Mouse (Mus musculus) cerebellum, adult 9-11 months (tissue): Measurements from ENCODE around the gene Dhx15.
A peak's percentile ranks its signal among the peaks of the same experiment; 100 is the strongest.
"Not testable (repeated sequence)": the region's sequence is repeated elsewhere in the genome, so short reads cannot be mapped to it uniquely, and the experiment has no call there.

Experiments used
- DNase-seq: peaks from one replicate; pipeline ENCODE4 v3.0.0; 2022

Dhx15 gene

DNA sequence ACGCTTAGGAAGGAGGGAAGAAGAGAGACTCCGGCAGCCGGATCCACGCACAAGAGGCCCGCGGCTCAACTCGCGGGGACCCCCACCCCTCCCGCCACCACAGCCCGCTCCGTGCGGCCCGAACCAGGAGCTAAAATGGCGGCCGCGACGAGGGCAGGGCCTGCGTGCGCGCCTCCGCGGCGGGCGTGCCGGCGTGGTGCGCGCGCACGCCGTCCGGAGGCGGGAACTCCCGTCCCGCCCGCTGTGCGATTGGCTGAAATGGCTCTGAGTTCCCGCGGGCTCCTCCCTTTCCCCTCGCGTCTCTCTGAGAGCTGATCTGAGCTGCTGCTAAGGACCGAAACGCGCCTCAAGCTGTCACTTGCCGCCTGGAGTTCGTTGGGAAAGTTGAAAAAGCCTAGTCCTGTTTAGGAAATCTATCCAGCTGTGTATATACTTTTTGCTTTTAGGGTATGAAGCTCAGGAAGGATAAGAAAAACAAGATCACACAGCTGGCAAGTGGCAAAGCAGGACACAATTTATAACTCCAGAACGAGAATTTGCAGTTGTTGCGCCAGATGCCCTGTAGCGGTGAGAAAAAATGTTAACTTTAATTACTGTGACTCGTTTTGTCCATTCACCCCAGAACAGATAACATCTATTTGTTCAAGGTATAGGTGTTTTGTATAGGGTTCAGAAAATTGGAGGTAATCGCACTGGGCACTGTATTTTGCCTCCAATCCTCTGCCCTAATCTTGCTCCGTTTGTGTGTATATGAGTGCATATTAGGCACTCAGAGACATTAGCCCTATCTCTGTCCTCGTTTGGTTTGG is at the start of gene Dhx15:
Gene Dhx15 (minus strand): TSS at position 144 of the 809 bp plus-strand sequence.
- peak; percentile 94 for DNase-seq

DNA sequence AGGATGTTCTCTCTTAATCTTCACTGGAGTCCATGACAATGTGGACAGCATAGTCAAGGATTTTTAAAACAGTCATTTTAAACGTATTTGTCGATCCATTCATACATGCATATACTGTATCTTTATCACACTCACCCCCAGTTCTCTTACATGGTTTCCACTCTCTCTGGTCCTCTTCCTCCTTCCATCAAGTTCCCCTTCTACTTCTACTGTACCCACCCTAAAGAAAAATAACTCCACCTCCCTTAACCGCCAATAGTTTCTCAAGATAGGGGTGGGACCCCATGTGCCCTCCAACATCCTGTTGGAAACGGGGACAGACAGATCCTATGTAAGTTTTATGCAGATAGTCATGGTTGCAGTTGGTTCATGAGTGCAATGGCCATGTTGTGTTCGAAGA is 48.6 kb upstream of the Dhx15 start:
- no peak for DNase-seq

DNA sequence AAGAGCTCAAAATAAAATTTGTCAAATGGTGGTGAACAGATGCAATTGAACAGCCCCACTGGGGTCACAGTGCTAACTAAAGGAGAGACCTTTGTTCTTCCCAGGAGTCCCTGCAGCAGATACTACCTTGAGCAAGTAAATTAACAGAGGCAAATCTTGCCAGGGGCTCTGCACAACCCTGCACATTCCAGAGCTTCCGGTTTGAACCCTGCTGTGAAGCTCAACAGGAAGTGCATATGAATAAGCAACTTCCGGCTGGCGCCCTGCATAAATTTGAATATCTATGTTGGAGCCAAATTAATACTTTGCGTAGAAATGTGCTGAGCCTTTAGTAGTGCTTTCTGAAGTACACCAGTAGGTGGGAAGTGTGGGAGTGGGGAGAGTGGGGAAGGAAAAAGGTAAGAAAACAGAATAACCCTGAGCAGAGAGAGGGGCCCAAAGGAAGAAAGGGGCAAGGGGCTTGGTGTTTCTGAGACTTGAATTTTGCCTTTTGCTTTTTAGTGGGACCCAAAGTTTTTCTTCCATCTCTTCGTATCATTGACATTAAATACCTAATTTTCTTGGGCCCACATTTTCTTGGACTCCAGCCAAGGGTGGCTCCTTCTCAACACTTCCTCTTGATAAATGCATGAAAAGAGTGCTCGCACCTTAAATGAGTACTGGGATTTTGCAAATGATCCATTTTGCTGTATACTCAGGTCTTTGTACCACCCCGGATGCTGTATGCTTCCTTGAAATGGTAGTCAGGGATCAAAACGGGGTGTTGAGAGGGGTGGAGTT is 47.8 kb upstream of the Dhx15 start:
- DNase-seq: no peak

DNA sequence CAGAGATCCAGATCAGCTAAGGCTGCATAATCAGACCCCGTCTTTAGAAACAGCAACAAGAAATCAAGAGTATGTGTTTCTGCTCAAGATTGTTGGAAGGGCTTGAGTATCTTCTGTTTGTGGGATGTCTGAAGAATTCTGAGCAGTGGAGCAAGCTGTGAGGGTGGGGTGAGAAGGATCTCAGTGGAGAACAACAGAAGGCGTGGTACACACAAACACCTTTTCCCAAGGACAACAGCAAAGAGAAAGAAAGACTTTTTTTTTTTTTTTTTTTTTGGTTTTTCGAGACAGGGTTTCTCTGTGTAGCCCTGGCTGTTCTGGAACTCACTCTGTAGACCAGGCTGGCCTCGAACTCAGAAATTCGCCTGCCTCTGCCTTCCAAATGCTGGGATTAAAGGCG is 46.3 kb upstream of the Dhx15 start:
- not testable (repeated sequence) for DNase-seq

DNA sequence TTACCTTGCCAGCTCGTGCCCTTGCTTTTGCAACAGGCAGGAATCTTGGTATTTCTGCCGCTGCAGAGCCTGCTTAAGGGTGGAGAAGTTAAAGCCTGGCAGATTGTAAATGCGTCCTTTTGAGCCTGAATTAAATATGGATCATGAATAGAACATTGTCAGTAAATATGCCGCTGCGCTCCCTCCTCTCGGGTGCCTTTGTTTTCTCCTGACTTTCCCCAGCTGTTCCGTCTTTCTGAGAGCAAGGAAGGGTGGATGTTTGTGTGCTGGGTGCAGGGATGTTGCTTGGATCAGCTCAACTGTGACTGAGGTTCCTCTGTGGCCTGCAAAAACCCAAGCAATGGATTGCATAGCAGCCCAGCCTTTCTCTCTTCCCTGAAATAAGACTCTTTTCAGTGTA is 44.3 kb upstream of the Dhx15 start:
- no peak for DNase-seq

DNA sequence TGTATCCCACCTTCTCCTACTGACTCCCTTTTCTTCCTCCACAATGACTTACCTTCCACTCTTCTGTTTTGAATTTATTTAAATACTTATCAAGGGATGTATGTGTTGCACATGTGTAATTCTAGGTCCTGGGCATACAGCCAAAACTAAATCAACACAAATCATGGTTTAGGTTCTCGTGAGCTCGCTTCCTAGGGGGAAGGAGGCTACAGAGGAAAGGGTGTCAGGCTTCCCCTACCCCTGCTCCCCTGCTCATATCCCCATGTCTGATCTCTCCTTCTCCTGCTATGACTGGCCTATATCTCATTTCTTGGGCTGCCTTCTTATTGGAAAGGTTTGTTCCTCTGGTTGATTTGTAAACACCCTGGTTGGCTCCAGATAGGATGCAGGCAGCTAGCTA is 43.6 kb upstream of the Dhx15 start:
- DNase-seq: no peak

DNA sequence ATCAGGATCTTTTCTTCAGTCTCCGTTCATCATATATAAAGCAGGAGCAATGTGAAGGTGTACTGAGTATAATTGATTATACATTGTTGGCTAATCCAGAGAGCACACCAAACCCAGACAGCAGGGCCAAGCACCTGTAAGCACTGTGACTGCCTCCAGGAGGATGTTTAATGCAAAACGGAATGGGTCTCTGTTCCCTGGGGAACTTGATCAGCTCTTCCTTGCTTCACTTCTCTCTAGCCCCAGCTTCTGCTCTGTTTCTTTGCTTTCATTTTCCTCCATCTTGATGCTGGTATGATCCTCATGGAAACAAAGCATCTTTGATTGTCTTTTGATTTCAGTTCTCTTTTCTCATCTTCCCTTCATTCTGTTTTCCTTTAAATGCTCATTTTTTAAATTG is 42.3 kb upstream of the Dhx15 start:
- DNase-seq: no peak

DNA sequence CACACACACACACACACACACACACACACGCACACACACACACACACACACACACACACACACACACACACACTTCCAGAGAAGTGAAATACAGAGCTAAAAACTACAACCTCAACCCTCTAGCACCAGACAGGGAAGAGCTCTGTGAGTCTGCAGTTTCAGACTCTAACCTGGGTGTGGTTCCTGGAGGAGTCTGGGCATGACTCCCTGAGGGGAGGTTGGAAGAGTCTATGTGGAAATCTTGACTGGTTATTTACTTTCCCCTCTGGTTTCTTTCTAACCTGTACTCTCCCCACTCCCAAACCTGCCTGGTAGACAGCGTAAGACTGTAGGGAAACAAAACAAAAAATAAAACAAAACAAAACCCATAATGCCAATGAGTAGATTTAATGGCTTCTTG is 41.9 kb upstream of the Dhx15 start:
- no peak for DNase-seq

DNA sequence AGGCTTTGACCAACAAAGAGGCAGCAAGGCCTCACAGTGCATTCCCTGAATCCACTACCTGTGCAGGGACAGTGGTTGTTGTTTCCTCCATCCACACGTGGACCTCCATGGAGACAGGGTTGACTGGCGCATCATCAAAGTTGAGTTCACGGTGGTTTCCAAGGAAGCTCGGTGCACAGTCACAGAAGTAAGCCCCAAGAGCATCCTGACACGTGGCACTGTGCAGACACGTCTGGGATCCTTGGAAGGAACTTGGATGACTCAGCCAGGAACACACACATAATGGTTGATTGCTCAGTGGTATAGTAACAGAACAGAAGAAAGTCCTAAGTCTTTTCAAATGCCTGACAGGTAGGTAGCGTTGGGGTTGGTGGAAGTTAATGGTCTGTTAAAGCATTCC is 40.2 kb upstream of the Dhx15 start:
- DNase-seq: no peak

DNA sequence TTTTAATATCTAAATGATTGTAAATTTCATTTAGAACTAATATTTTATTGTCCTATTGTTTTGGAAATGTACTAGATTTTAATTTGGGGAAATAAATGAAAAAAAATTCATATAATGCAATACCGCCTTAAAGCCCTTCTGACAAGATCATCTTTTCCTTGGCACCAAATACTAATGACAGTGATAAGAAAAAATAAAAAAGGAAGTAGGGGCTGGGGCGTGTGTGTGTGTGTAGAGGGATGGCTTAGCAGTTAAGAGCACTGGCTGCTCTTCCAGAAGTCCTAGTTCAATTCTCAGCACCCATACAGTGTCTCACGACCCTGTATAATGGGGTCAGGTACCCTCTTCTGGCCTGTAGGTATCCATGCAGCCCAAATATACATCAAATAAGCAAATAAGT is 36.4 kb upstream of the Dhx15 start:
- no peak for DNase-seq

DNA sequence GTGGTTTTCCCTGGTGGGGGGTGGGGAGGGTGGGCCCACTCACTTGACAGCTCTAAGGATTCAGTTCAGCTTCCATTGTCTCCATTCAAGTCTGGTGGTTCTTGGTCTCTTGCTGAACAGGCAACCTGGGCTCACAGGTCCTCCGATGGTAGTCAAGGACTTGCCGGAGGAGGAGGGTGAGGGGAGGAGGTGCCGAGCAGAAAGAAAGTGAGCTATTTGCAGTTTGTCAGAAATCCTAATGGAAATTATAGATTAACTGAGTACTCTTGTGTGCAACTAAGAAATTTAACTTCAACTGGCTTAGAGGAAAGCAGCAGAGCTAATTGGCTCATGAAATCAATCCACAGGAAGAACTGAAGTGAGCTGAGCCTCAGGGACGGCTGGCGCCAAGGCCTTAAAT is 31.3 kb upstream of the Dhx15 start:
- no peak for DNase-seq

DNA sequence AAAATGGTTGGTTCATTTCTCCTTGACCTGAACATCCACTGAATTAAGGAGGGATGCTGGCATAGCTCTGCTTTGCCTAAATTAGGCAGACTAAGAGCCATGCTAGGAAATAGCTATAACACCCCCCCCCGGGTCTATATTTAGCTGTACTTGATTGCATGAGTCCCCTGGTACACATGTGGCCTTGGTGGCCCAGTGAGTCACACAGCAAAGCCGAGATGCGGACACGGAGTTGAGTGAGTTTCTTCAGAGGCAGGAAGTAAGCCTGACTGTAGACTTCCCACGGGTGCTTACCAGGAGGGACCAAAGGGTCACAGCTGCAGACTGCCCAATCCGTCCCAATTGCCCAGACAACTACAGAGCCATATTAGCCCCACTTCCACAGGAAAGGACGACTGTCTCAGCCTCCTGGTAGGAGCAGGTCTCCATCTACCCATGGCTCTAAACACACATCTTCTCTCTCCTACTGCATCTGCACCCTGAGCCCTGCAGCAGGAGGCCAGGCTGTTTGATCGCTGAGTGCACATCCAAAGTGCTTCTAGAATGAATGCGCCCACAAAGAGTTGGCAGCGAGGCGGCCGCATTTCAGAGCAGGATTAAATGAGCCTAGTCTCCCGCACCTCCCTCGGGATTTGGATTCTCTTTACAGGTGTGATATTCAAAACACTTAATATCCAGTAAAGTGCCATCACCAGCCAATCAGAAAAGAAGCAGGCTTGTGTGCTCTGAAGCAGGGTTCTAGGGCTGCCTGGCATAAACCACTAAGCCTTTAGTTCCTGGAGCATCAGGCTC is 29.9 kb upstream of the Dhx15 start:
- DNase-seq: no peak

DNA sequence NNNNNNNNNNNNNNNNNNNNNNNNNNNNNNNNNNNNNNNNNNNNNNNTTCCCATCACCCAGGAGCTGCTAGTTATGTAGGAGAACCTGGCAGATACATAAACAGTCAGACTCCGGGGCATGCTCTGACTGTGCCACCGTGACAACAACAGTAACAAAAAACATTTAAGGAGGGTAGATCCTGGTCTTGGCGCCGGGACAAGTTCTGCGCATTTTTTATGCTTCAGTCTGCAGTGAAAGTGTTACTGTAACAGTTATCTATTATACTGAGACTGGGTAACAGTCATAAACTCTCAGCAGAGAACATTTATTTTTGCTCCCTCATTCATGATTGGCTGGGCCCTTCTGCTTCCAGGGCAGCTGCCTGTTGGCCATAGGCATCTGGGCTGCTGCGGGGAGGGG is 27.9 kb upstream of the Dhx15 start:
- DNase-seq: no peak

DNA sequence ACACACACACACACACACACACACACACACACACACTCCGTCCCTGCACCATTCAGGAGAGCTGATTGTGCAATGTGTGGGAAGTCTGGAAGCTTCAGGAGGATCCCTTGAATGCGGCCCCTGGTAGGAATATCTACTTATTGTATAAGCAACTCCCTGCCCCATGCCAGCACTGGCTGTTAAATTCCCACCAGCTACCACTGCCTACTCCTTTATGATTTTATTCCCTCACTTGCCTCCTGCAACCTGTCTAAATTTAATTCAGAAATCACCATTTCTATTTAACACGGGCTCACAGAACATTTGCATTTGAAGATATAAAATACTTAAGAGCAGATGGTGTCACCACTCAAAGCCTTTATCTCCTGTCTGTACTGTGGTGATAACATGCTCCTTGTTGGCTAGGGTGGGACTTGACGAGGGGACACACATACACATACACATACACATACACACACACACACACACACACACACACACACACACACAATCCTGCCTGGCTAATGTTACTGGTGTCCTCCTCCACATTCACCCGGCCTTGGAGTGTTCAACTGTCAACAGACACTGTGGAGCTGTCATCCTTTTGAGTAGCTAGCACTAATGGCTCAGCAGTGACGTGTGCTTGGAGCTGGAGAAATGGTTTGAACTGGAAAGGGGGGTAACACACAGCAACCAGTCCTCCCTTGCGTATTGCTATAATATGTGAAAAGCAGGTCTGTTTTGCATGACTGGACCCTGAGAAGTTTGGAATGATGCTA is 23.0 kb upstream of the Dhx15 start:
- no peak for DNase-seq

DNA sequence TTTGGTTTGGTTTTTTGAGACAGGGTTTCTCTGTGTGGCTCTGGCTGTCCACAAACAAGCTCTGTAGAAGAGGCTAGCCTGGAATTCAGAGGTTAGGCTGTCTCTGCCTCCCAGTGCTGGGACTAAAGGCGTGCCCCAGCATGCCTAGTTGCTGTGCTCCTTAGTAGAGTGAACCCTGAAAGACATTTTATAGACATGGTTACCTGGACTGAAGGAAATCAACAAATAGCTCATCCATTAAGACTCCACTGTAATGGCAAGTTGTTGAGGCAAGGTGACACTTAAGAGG is 810 bp upstream of the Dhx15 start:
- DNase-seq: peak; percentile 18

DNA sequence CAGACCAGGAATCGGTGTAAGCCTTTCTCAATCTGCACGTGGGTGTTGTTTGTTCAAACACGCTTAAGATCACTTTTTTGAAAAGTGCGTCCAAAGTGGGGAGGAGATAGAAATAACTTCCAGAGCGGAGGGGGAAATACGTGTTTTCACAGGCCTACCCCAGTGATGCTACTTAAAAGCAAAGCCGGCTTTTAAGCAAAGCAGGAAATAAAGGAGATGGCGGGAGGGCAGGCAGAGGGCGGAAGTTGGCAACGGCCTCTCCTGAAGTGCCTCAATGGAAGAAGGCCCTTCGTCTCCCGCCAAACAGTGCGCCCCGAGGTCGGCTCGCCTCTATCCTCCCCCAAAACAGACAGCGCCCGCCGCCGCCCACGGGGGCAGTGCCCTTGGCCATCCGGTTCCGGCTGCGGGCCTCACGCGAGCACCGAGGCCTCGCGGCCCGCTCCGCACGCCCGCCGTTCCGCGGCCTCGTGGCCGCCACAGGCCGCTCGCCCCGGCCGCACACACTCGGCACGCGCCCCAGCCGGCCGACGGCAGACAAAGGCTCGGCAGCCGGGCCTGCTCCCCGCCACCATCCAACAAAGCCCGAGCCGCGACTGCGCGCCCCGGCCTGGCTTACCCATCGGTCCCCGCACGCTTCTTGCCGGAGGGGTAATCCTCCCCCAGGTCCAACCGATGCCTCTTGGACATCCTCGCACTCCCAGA is 499 bp downstream of the Dhx15 start:
- peak; percentile 67 for DNase-seq

DNA sequence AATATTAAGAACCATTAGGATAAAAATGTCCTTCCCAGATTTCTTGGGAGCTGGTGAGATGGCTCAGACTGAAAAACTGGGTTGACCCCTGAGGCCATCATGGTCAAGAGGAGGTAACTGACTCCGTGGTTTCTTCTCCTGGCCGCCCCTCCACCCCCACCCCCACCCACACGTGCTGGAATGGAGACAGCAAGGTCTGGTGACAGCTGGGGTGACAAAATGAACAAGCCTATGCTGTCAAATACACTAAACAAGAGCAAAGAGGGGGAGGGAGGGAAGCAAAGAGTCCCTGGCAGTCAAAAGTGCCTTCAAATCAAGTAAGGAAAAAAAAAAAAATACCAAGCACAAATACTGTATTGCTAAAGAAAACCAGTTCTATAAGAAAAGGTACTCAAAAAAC is 2.1 kb downstream of the Dhx15 start:
- DNase-seq: no peak

DNA sequence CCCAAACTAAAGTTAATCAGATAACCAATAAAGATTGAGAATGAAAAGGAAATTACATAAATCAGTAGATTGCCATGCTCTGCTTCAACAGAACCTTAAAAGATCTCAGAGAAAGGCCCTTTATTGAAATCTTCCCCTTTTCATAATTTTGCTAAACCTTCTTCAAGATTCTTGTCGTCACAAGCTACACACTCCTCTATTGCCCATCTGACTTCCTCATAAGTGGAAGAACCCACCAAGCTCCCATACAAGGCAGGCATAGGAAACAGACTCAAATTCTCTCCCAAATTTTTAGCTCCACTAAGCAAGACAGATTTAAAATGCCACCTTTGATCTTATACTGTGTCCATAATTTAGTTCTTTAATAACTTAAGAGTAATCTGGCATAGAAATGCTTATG is 13.0 kb downstream of the Dhx15 start:
- no peak for DNase-seq

DNA sequence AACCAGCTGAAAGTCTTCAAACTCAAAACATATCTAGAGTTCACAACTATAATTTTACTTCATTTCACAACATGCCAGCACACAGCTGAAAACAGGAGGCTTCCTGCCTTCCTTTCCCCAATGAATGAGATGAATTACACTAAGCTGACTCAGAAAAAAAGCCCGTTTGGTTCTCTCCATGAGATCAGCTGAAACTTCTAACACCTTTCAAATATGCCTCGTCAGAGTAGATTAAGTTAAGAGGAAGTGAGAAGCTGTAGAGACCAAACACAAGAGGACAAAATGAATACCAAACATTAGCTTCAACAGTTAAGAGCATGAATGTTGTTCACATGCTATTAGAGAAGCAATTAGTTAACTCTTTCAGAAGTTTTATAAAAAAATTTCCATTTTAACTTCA is 21.8 kb downstream of the Dhx15 start:
- DNase-seq: no peak

DNA sequence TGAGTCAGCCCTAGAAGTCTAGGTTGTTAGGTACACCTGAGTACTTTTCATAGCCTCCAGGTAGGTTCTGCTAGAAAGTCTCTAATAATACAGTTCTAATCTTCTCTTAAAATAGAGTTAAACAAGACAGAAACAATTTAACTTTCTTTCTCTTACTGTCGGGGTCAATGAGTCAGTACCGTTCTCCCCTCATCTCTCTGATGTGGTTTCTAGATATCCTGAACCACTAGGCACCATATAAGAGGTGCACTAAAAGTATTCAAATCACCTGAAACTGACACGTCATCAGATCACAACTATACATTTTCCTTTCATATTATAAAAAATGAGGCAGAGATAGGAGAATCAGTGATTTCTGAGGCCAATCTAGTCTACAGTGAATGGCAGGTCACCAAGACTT is 41.2 kb downstream of the Dhx15 start:
- DNase-seq: no peak

DNA sequence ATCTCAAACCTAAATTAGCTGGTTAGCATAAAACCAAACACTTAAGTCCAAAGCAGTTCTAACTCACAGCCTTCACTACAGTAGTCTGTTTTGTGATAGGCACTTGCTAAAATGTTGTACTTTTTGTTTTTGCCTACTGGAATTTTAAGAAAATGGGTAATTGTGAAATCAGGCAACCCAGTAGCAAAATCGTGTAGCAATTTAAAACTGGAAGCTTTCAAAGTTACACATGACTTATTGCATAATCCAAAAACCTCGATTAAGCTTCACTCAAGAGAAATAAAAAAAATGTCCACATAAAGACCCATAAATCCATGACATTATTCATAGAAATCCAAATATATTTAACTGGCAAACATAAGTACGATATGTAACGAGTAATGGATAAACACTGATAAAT is 43.2 kb downstream of the Dhx15 start:
- DNase-seq: no peak

DNA sequence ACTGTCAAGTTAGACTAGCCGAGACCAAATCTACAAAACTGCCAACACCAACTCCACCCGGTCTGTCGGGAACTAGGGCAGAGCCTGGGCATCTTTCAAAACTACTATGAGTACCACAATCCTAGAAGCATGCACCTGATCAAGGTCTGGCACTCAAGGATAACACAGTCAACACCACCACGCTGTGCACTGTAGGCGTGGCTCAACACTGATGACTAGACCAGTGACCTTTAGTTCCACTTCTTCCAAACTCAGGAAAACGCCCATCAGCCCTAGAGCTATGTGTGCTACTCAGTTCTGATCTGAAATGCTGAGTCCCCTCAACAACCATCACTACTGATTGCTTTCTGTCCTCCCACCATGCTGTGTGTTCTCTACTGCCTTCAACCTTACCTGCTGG is 44.6 kb downstream of the Dhx15 start:
- DNase-seq: no peak

DNA sequence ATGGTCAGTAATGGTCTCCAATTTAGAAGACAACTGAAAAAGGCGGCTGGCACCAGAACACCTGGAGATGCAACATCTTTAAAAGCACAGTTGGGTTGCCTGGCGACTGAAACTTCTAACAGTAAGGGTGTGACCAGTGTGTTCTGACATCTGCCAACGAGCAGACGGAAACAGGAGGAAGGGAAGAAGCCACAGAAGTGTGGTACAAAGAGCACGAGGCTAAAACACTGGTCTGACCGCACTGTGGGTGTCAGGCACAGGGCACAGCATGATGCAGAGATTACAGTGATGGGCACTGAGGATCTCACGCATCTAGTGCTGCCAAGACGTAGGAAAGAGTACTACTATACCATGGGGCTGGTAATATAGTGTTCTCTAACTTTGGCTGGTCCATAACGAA is 48.4 kb downstream of the Dhx15 start:
- no peak for DNase-seq
